Mouse (Mus musculus): ENCODE data around the gene Gm3727. TPM values are rescaled to one million over a fixed set of nuclear protein-coding genes. Genes with fewer than 3 reads are reported as not detected.

Gene Gm3727
- not detected for polyA plus RNA-seq (2017; shearing (Covaris generic))

GRCm38 (mm10) chr14:7264614-7265013 lies at the start of gene Gm3727:
TSS of gene Gm3727 (minus strand) at chr14:7264714.

Other genes with a start within 250 kb of the Gm3727 start
- 1.7 TPM for gene Gm10406, start 237.3 kb downstream of the Gm3727 start, polyA plus RNA-seq (2017; shearing (Covaris generic))
- gene Gm3685, start 219.7 kb downstream of the Gm3727 start, polyA plus RNA-seq (2017; shearing (Covaris generic)), result not detected
- gene Gm3696, start 164.1 kb downstream of the Gm3727 start, polyA plus RNA-seq (2017; shearing (Covaris generic)), result 3.8 TPM
- not detected for gene Gm6676, start 139.3 kb downstream of the Gm3727 start, polyA plus RNA-seq (2017; shearing (Covaris generic))
- gene Gm3512, start 90.2 kb downstream of the Gm3727 start, polyA plus RNA-seq (2017; shearing (Covaris generic)), result 14.2 TPM
- not detected for gene Gm16434, start 70.2 kb downstream of the Gm3727 start, polyA plus RNA-seq (2017; shearing (Covaris generic))
- gene Gm3739, start 50.3 kb upstream of the Gm3727 start, polyA plus RNA-seq (2017; shearing (Covaris generic)), result 12.7 TPM
- not detected for gene Gm5797, start 67.7 kb upstream of the Gm3727 start, polyA plus RNA-seq (2017; shearing (Covaris generic))
- gene Gm8374, start 100.4 kb upstream of the Gm3727 start, polyA plus RNA-seq (2017; shearing (Covaris generic)), result not detected
- gene Gm3755, start 186.2 kb upstream of the Gm3727 start, polyA plus RNA-seq (2017; shearing (Covaris generic)), result not detected
- gene Gm3752, start 219.0 kb upstream of the Gm3727 start, polyA plus RNA-seq (2017; shearing (Covaris generic)), result 10.1 TPM